Mouse (Mus musculus): ENCODE results near the gene Dip2a. TPM values are rescaled to one million over a fixed set of nuclear protein-coding genes. Genes with fewer than 3 reads are reported as not detected.

Dip2a gene
- polyA plus RNA-seq, 1 experiment: 12.1 TPM

DNA sequence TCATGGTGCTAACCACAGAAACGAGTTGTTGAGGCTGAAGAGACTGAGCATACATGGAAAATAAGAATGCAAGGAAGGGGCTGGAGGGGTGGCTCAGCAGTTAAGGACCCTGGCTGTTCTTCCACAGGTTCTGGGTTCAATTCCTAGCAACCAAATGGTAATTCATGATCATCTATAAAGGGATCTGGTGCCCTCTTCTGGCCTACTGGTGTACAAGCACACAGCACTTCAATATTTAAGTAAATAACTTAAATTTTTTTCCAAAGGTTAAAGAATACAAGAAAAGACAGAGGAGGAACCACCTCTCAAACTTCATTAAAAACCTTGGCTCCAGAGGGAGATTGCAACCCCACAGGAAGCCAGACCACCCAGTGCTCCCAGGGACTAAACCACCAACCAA, 115.5 kb downstream of the Dip2a start:
- H3K27ac ChIP-seq (ENCODE audit: insufficient read depth, low read depth, low read length): no peak overlapping the region
- peaks cover 10% of the 10 kb centered on the region for H3K4me1 ChIP-seq (ENCODE audit: control insufficient read depth, insufficient read depth, low read length)
- TF ChIP-seq CTCF (IDR thresholded peaks at IDR 0.05; ENCODE audit: low read depth, low read length): no peak; the same call in 1 of the 2 replicates
- no peak for TF ChIP-seq POLR2A (IDR thresholded peaks at IDR 0.05; ENCODE audit: borderline replicate concordance, low read depth, low read length)
- H3K4me3 ChIP-seq (ENCODE audit: insufficient read depth, low read length): no peak overlapping the region

DNA sequence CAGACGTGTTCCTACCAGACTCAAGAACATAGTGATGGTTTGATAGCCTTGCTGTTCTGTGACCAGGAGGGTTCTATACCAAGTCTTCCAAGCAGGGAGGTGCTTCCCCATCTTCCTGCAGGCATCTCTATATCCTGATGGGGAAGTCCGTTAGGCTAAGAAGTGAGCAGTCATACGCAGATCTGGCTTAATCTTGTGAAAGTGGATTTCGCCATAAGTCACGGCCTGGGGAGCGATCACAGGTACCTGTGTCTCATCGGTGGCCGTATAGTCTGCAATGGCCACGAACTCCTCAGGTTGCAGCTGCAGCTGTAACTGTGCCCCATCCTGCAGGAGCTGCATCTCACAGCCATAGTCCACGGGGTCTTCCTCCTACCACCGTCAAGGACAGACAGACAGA, 119.1 kb downstream of the Dip2a start:
- Histone ChIP-seq H3K4me1 (ENCODE audit: control insufficient read depth, insufficient read depth, low read length) (peaks cover 10% of the 10 kb centered on the region), H3K27ac (ENCODE audit: insufficient read depth, low read depth, low read length) (no peak overlapping the region), H3K4me3 (ENCODE audit: insufficient read depth, low read length) (no peak overlapping the region)
- TF ChIP-seq POLR2A (IDR thresholded peaks at IDR 0.05; ENCODE audit: borderline replicate concordance, low read depth, low read length) (no peak), CTCF (IDR thresholded peaks at IDR 0.05; ENCODE audit: low read depth, low read length) (no peak)

DNA sequence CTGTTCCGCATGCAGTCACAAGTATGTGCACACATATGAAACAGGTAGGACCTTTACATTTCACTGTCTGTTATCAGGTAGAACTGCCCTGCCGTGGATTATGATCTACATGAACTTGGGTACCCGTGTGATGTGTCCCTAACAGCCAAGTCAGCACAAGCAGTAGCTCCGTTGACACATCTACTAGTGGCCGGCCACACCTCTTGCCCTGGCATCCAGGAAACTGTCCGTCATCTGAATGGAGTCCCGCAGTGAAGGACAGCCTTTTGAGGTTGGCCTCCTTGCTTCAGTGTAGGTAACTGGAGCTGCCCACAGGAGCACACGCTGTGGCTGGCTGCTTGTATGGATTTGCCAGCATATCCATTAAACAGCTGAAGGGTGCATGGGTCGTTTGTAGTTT, 126.9 kb downstream of the Dip2a start:
- Histone ChIP-seq H3K4me3 (ENCODE audit: insufficient read depth, low read length) (no peak overlapping the region), H3K27ac (ENCODE audit: insufficient read depth, low read depth, low read length) (no peak overlapping the region), H3K4me1 (ENCODE audit: control insufficient read depth, insufficient read depth, low read length) (no peaks in the 10 kb centered on the region)
- no peak for TF ChIP-seq CTCF (IDR thresholded peaks at IDR 0.05; ENCODE audit: low read depth, low read length)
- no peak for TF ChIP-seq POLR2A (IDR thresholded peaks at IDR 0.05; ENCODE audit: borderline replicate concordance, low read depth, low read length)

DNA sequence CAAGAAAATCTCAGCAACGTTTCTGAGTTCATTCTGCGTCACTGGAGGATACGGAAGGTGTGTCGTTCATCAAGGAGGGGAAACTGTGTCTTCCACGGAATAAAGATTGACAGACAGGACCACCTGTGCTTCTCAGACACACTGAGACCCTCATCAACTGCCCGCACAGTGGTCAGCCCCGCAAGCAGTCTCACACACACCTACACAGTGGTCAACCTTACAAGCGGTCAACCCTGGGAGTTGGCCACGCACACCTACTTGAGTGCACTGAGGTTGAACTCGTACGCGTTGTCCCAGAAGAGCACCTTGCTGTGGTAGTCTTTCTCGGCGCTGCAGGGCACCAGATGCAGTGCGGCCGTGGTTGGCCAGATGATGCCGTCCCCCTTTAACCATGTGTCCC, 128.0 kb downstream of the Dip2a start:
- Histone ChIP-seq H3K4me3 (ENCODE audit: insufficient read depth, low read length) (no peak overlapping the region), H3K4me1 (ENCODE audit: control insufficient read depth, insufficient read depth, low read length) (no peaks in the 10 kb centered on the region), H3K27ac (ENCODE audit: insufficient read depth, low read depth, low read length) (no peak overlapping the region)
- no peak for TF ChIP-seq CTCF (IDR thresholded peaks at IDR 0.05; ENCODE audit: low read depth, low read length)
- TF ChIP-seq POLR2A (IDR thresholded peaks at IDR 0.05; ENCODE audit: borderline replicate concordance, low read depth, low read length): no peak

DNA sequence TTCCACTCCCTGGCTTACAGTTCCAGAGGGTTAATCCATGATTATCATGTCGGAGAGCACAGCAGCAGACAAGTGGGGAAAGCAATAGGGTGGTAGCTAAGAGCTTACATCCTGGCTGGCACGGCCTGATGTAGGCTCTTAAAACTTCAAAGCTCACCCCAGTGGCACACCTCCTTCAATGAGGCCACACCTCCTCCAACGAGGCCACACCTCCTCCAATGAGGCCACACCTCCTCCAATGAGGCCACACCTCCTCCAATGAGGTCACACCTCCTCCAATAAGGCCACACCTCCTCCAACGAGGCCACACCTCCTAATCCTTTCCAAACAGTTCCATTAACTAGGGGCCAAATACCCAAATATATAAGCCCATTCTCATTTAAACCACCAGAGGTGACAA, 130.9 kb downstream of the Dip2a start:
- Histone ChIP-seq H3K4me1 (ENCODE audit: control insufficient read depth, insufficient read depth, low read length) (no peaks in the 10 kb centered on the region), H3K4me3 (ENCODE audit: insufficient read depth, low read length) (no peak overlapping the region), H3K27ac (ENCODE audit: insufficient read depth, low read depth, low read length) (no peak overlapping the region)
- TF ChIP-seq CTCF (IDR thresholded peaks at IDR 0.05; ENCODE audit: low read depth, low read length): no peak
- no peak for TF ChIP-seq POLR2A (IDR thresholded peaks at IDR 0.05; ENCODE audit: borderline replicate concordance, low read depth, low read length)

DNA sequence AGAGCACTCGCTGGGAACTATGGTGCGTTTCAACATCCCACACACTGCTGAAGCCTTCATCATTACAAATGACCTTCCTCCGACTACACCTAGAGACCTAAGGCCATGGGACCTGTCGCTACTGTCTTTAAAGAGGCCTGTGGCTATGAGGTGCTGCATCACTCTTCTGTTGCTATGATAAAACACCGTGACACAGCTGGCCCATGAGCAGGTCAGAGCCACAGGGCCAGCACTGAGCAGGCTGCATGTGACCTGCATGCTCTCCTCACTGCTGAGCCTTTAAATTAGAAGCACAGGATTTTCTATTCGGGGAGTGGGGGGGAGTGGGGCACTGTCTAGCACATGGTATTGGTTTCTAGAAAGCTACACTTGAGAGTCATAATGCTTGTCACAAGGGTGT, 133.0 kb downstream of the Dip2a start:
- Histone ChIP-seq H3K4me1 (ENCODE audit: control insufficient read depth, insufficient read depth, low read length) (no peaks in the 10 kb centered on the region), H3K4me3 (ENCODE audit: insufficient read depth, low read length) (no peak overlapping the region), H3K27ac (ENCODE audit: insufficient read depth, low read depth, low read length) (no peak overlapping the region)
- TF ChIP-seq CTCF (IDR thresholded peaks at IDR 0.05; ENCODE audit: low read depth, low read length) (no peak), POLR2A (IDR thresholded peaks at IDR 0.05; ENCODE audit: borderline replicate concordance, low read depth, low read length) (no peak)

DNA sequence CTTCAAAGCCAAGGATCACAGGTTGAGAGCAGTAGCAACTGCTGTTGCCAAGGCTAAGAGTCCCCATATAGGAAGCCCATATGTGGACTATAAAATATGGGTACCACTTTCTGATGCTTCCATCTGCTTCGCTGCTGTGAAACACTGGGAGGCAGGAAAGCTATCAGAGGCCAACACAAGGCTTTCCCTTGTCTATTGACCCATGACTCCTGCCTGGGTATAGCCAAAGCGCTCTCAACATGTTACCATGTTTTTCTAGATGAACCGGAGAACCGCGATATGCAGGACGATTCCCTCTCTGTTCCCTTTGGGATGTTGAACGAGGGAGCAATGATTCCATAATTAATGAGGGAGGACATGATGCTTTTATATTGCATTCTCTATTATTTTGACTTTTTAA, 134.3 kb downstream of the Dip2a start:
- H3K27ac ChIP-seq (ENCODE audit: insufficient read depth, low read depth, low read length): no peak overlapping the region
- H3K4me3 ChIP-seq (ENCODE audit: insufficient read depth, low read length): no peak overlapping the region
- H3K4me1 ChIP-seq (ENCODE audit: control insufficient read depth, insufficient read depth, low read length): no peaks in the 10 kb centered on the region
- no peak for TF ChIP-seq CTCF (IDR thresholded peaks at IDR 0.05; ENCODE audit: low read depth, low read length)
- TF ChIP-seq POLR2A (IDR thresholded peaks at IDR 0.05; ENCODE audit: borderline replicate concordance, low read depth, low read length): no peak

Other genes starting within 250 kb of the Dip2a start
- gene Slc5a4b, start 234.3 kb downstream of the Dip2a start, polyA plus RNA-seq (2012; ENCODE audit: insufficient read depth, insufficient read length, missing spikeins): not detected in 2 replicates
- not detected in 2 replicates for gene Slc5a4a, start 197.8 kb downstream of the Dip2a start, polyA plus RNA-seq (2012; ENCODE audit: insufficient read depth, insufficient read length, missing spikeins)
- 20.0 and 23.3 TPM in 2 replicates for gene Prmt2, start 107.4 kb downstream of the Dip2a start, polyA plus RNA-seq (2012; ENCODE audit: insufficient read depth, insufficient read length, missing spikeins)
- gene S100b, start 91.4 kb downstream of the Dip2a start, polyA plus RNA-seq (2012; ENCODE audit: insufficient read depth, insufficient read length, missing spikeins): not detected in 2 replicates
- gene AC141477.1, start 95.2 kb upstream of the Dip2a start, polyA plus RNA-seq (2012; ENCODE audit: insufficient read depth, insufficient read length, missing spikeins): 8.3 and 9.2 TPM in 2 replicates
- gene Pcnt, start 97.5 kb upstream of the Dip2a start, polyA plus RNA-seq (2012; ENCODE audit: insufficient read depth, insufficient read length, missing spikeins): 24.8 and 27.3 TPM in 2 replicates
- gene 2610028H24Rik, start 103.8 kb upstream of the Dip2a start, polyA plus RNA-seq (2012; ENCODE audit: insufficient read depth, insufficient read length, missing spikeins): not detected in 2 replicates
- gene Mcm3ap, start 123.6 kb upstream of the Dip2a start, polyA plus RNA-seq (2012; ENCODE audit: insufficient read depth, insufficient read length, missing spikeins): 37.8 and 59.7 TPM in 2 replicates
- 2.0 and 2.7 TPM in 2 replicates for gene Ybey, start 123.8 kb upstream of the Dip2a start, polyA plus RNA-seq (2012; ENCODE audit: insufficient read depth, insufficient read length, missing spikeins)
- 10.9 and 11.0 TPM in 2 replicates for gene Lss, start 186.3 kb upstream of the Dip2a start, polyA plus RNA-seq (2012; ENCODE audit: insufficient read depth, insufficient read length, missing spikeins)
- gene Spatc1l, start 217.0 kb upstream of the Dip2a start, polyA plus RNA-seq (2012; ENCODE audit: insufficient read depth, insufficient read length, missing spikeins): not detected in 2 replicates
- not detected in 2 replicates for gene Ftcd, start 230.4 kb upstream of the Dip2a start, polyA plus RNA-seq (2012; ENCODE audit: insufficient read depth, insufficient read length, missing spikeins)

All from bone marrow macrophage, adult 2 months (primary cell).